Mouse (Mus musculus): ENCODE results near the gene Tlx1. TPM values are rescaled to one million over a fixed set of nuclear protein-coding genes. Genes with fewer than 3 reads are reported as not detected.

Tlx1 gene
- polyA plus RNA-seq, 1 experiment from 2014 or later, result not detected

DNA sequence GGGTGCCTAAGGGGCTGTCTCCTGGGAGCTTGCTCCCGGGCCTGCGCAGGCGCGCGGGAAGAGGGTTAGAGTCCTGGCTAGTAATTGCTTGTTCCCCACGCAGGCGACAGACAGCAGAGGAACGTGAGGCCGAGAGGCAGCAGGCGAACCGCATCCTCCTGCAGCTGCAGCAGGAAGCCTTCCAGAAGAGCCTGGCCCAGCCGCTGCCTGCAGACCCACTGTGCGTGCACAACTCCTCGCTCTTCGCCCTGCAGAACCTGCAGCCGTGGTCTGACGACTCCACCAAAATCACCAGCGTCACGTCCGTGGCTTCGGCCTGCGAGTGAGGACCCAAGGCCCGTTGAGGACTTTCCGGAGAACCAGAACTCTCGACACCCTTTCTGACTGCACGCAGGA, 5.3 kb downstream of the Tlx1 start:
- Histone ChIP-seq H3K4me3 (replicated peaks; ENCODE audit: low read length) (no peak overlapping the region), H3K4me2 (ENCODE audit: low read length) (no peak overlapping the region), H3K36me3 (ENCODE audit: control insufficient read depth, insufficient read depth) (no peaks in the 10 kb centered on the region), H3K9ac (replicated peaks; ENCODE audit: low read depth, low read length) (no peak overlapping the region), H3K27me3 (replicated peaks; ENCODE audit: control insufficient read depth, insufficient read depth, low read length) (peaks cover 87% of the 10 kb centered on the region), H3K4me1 (replicated peaks; ENCODE audit: control insufficient read depth, insufficient read depth, low read length) (peaks cover 6% of the 10 kb centered on the region), H3K27ac (ENCODE audit: low read length) (no peak overlapping the region), H3K9me3 (ENCODE audit: control insufficient read depth, low read length) (no peaks in the 10 kb centered on the region)
- 1% methylated on average over 26 of the region's 26 CpGs for WGBS
- no peak for ATAC-seq

GRCm38 (mm10) chr19:45156381-45156780, 5.9 kb downstream of the Tlx1 start:
- WGBS, result under 1% methylated on average over 5 of the region's 5 CpGs

GRCm38 (mm10) chr19:45158201-45158600, 7.7 kb downstream of the Tlx1 start:
- Histone ChIP-seq H3K9me3 (ENCODE audit: control insufficient read depth, low read length) (no peaks in the 10 kb centered on the region), H3K4me3 (replicated peaks; ENCODE audit: low read length) (no peak overlapping the region), H3K27ac (ENCODE audit: low read length) (no peak overlapping the region), H3K4me1 (replicated peaks; ENCODE audit: control insufficient read depth, insufficient read depth, low read length) (0 out of 2 replicates have a peak, but pooled peaks cover 2% of the 10 kb centered on the region), H3K36me3 (ENCODE audit: control insufficient read depth, insufficient read depth) (no peaks in the 10 kb centered on the region), H3K27me3 (replicated peaks; ENCODE audit: control insufficient read depth, insufficient read depth, low read length) (peaks cover 89% of the 10 kb centered on the region), H3K4me2 (ENCODE audit: low read length) (no peak overlapping the region), H3K9ac (replicated peaks; ENCODE audit: low read depth, low read length) (no peak overlapping the region)
- 1% methylated on average over 4 of the region's 4 CpGs for WGBS
- ATAC-seq, result no peak

More at GRCm38 (mm10) chr19:45156381-45156780, 5.9 kb downstream of the Tlx1 start:
- Histone ChIP-seq H3K4me3 (replicated peaks; ENCODE audit: low read length) (no peak overlapping the region), H3K27ac (ENCODE audit: low read length) (no peak overlapping the region), H3K36me3 (ENCODE audit: control insufficient read depth, insufficient read depth) (no peaks in the 10 kb centered on the region), H3K9ac (replicated peaks; ENCODE audit: low read depth, low read length) (no peak overlapping the region), H3K27me3 (replicated peaks; ENCODE audit: control insufficient read depth, insufficient read depth, low read length) (peaks cover 88% of the 10 kb centered on the region), H3K4me2 (ENCODE audit: low read length) (no peak overlapping the region), H3K4me1 (replicated peaks; ENCODE audit: control insufficient read depth, insufficient read depth, low read length) (0 out of 2 replicates have a peak, but pooled peaks cover 2% of the 10 kb centered on the region), H3K9me3 (ENCODE audit: control insufficient read depth, low read length) (no peaks in the 10 kb centered on the region)
- ATAC-seq, result no peak

GRCm38 (mm10) chr19:45158896-45159295, 8.4 kb downstream of the Tlx1 start:
- ATAC-seq, result no peak
- Histone ChIP-seq H3K9ac (replicated peaks; ENCODE audit: low read depth, low read length) (no peak overlapping the region), H3K36me3 (ENCODE audit: control insufficient read depth, insufficient read depth) (no peaks in the 10 kb centered on the region), H3K4me1 (replicated peaks; ENCODE audit: control insufficient read depth, insufficient read depth, low read length) (0 out of 2 replicates have a peak, but pooled peaks cover 2% of the 10 kb centered on the region), H3K9me3 (ENCODE audit: control insufficient read depth, low read length) (no peaks in the 10 kb centered on the region), H3K4me3 (replicated peaks; ENCODE audit: low read length) (no peak overlapping the region), H3K27ac (ENCODE audit: low read length) (no peak overlapping the region), H3K27me3 (replicated peaks; ENCODE audit: control insufficient read depth, insufficient read depth, low read length) (peaks cover 88% of the 10 kb centered on the region), H3K4me2 (ENCODE audit: low read length) (no peak overlapping the region)
- WGBS, result 1% methylated on average over 20 of the region's 20 CpGs

- 0% methylated on average over 5 of the region's 5 CpGs for WGBS
- H3K36me3 ChIP-seq (ENCODE audit: control insufficient read depth, insufficient read depth), result no peaks in the 10 kb centered on the region
Observed at GRCm38 (mm10) chr19:45159491-45159890, 9.0 kb downstream of the Tlx1 start.

GRCm38 (mm10) chr19:45159991-45160390, 9.5 kb downstream of the Tlx1 start:
- H3K4me2 ChIP-seq (ENCODE audit: low read length), result no peak overlapping the region
- H3K36me3 ChIP-seq (ENCODE audit: control insufficient read depth, insufficient read depth), result no peaks in the 10 kb centered on the region
- 4% methylated on average over 5 of the region's 5 CpGs for WGBS
- H3K9me3 ChIP-seq (ENCODE audit: control insufficient read depth, low read length), result no peaks in the 10 kb centered on the region
- peaks cover 95% of the 10 kb centered on the region for H3K27me3 ChIP-seq (replicated peaks; ENCODE audit: control insufficient read depth, insufficient read depth, low read length)
- no peak for ATAC-seq
- no peak overlapping the region for H3K4me3 ChIP-seq (replicated peaks; ENCODE audit: low read length)
- H3K9ac ChIP-seq (replicated peaks; ENCODE audit: low read depth, low read length), result no peak overlapping the region
- no peak overlapping the region for H3K27ac ChIP-seq (ENCODE audit: low read length)
- 0 out of 2 replicates have a peak, but pooled peaks cover 2% of the 10 kb centered on the region for H3K4me1 ChIP-seq (replicated peaks; ENCODE audit: control insufficient read depth, insufficient read depth, low read length)

More at GRCm38 (mm10) chr19:45159491-45159890, 9.0 kb downstream of the Tlx1 start:
- H3K27me3 ChIP-seq (replicated peaks; ENCODE audit: control insufficient read depth, insufficient read depth, low read length), result peaks cover 91% of the 10 kb centered on the region
- H3K9ac ChIP-seq (replicated peaks; ENCODE audit: low read depth, low read length), result no peak overlapping the region
- H3K4me3 ChIP-seq (replicated peaks; ENCODE audit: low read length), result no peak overlapping the region
- 0 out of 2 replicates have a peak, but pooled peaks cover 2% of the 10 kb centered on the region for H3K4me1 ChIP-seq (replicated peaks; ENCODE audit: control insufficient read depth, insufficient read depth, low read length)
- H3K9me3 ChIP-seq (ENCODE audit: control insufficient read depth, low read length), result no peaks in the 10 kb centered on the region
- no peak overlapping the region for H3K27ac ChIP-seq (ENCODE audit: low read length)
- ATAC-seq, result no peak
- no peak overlapping the region for H3K4me2 ChIP-seq (ENCODE audit: low read length)

- Histone ChIP-seq H3K4me1 (replicated peaks; ENCODE audit: control insufficient read depth, insufficient read depth, low read length) (0 out of 2 replicates have a peak, but pooled peaks cover 2% of the 10 kb centered on the region), H3K27me3 (replicated peaks; ENCODE audit: control insufficient read depth, insufficient read depth, low read length) (peaks cover 96% of the 10 kb centered on the region), H3K36me3 (ENCODE audit: control insufficient read depth, insufficient read depth) (no peaks in the 10 kb centered on the region), H3K9ac (replicated peaks; ENCODE audit: low read depth, low read length) (no peak overlapping the region), H3K9me3 (ENCODE audit: control insufficient read depth, low read length) (no peaks in the 10 kb centered on the region), H3K4me2 (ENCODE audit: low read length) (no peak overlapping the region), H3K27ac (ENCODE audit: low read length) (no peak overlapping the region), H3K4me3 (replicated peaks; ENCODE audit: low read length) (no peak overlapping the region)
- 0% methylated on average over 5 of the region's 5 CpGs for WGBS
- ATAC-seq, result no peak
Observed at GRCm38 (mm10) chr19:45160523-45160922, 10.0 kb downstream of the Tlx1 start.

DNA sequence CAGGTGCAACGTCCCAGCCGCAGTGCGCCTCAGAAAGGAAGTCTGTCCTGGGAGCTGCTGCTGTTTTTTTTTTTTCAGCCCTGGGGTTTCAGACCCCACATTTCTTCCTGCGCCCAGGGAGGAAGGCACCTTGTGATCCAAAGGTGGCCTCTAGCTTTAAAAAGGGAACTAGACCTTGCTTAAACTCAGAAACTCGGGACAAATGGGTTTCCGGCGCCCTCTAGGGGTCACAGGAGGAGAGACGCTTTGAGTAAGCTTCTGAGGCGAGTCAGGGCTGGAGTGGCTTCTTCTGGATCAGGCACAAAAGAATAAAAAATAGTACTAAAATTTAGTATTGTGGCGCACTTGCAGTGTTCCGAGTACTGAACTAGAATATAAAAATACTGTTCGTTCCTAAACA, 10.6 kb downstream of the Tlx1 start:
- H3K9ac ChIP-seq (replicated peaks; ENCODE audit: low read depth, low read length), result no peak overlapping the region
- no peak overlapping the region for H3K4me3 ChIP-seq (replicated peaks; ENCODE audit: low read length)
- 1% methylated on average over 12 of the region's 12 CpGs for WGBS
- no peaks in the 10 kb centered on the region for H3K4me1 ChIP-seq (replicated peaks; ENCODE audit: control insufficient read depth, insufficient read depth, low read length)
- H3K36me3 ChIP-seq (ENCODE audit: control insufficient read depth, insufficient read depth), result no peaks in the 10 kb centered on the region
- no peak overlapping the region for H3K4me2 ChIP-seq (ENCODE audit: low read length)
- no peak for ATAC-seq
- H3K27me3 ChIP-seq (replicated peaks; ENCODE audit: control insufficient read depth, insufficient read depth, low read length), result peaks cover 94% of the 10 kb centered on the region
- H3K27ac ChIP-seq (ENCODE audit: low read length), result no peak overlapping the region
- no peaks in the 10 kb centered on the region for H3K9me3 ChIP-seq (ENCODE audit: control insufficient read depth, low read length)

- Histone ChIP-seq H3K27me3 (replicated peaks; ENCODE audit: control insufficient read depth, insufficient read depth, low read length) (peaks cover 89% of the 10 kb centered on the region), H3K9me3 (ENCODE audit: control insufficient read depth, low read length) (no peaks in the 10 kb centered on the region), H3K4me2 (ENCODE audit: low read length) (no peak overlapping the region), H3K4me1 (replicated peaks; ENCODE audit: control insufficient read depth, insufficient read depth, low read length) (no peaks in the 10 kb centered on the region), H3K27ac (ENCODE audit: low read length) (no peak overlapping the region), H3K36me3 (ENCODE audit: control insufficient read depth, insufficient read depth) (no peaks in the 10 kb centered on the region), H3K9ac (replicated peaks; ENCODE audit: low read depth, low read length) (no peak overlapping the region), H3K4me3 (replicated peaks; ENCODE audit: low read length) (no peak overlapping the region)
- no peak for ATAC-seq
- 53% methylated on average over 7 of the region's 7 CpGs for WGBS
Observed at GRCm38 (mm10) chr19:45162181-45162580, 11.7 kb downstream of the Tlx1 start.

GRCm38 (mm10) chr19:45162871-45163270, 12.4 kb downstream of the Tlx1 start:
- Histone ChIP-seq H3K4me1 (replicated peaks; ENCODE audit: control insufficient read depth, insufficient read depth, low read length) (no peaks in the 10 kb centered on the region), H3K27ac (ENCODE audit: low read length) (no peak overlapping the region)

More at GRCm38 (mm10) chr19:45162871-45163270, 12.4 kb downstream of the Tlx1 start:
- no peak overlapping the region for H3K4me3 ChIP-seq (replicated peaks; ENCODE audit: low read length)
- H3K36me3 ChIP-seq (ENCODE audit: control insufficient read depth, insufficient read depth), result no peaks in the 10 kb centered on the region
- H3K9me3 ChIP-seq (ENCODE audit: control insufficient read depth, low read length), result no peaks in the 10 kb centered on the region
- WGBS, result 1% methylated on average over 12 of the region's 12 CpGs
- no peak for ATAC-seq
- H3K4me2 ChIP-seq (ENCODE audit: low read length), result no peak overlapping the region
- H3K27me3 ChIP-seq (replicated peaks; ENCODE audit: control insufficient read depth, insufficient read depth, low read length), result peaks cover 88% of the 10 kb centered on the region
- H3K9ac ChIP-seq (replicated peaks; ENCODE audit: low read depth, low read length), result no peak overlapping the region

All from forebrain, embryonic 16.5 days (tissue).